Mouse (Mus musculus): ENCODE measurements around the gene Greb1.

- TF ChIP-seq CTCF (IDR thresholded peaks at IDR 0.05; ENCODE audit: low read depth) (no peak), EP300 (optimal IDR thresholded peaks at IDR 0.05) (no peak)
These were observed 32.4 kb downstream of the Greb1 start for GRCm38 (mm10) chr12:16768251-16768650.

Measured in stomach, postnatal 0 days (tissue).